Mouse (Mus musculus): Measurements from ENCODE around the gene Clip2.
"Not testable (repeated sequence)": the region's sequence is repeated elsewhere in the genome, so short reads cannot be mapped to it uniquely, and the experiment has no call there.

- TF ChIP-seq CTCF (IDR thresholded peaks at IDR 0.05; ENCODE audit: borderline replicate concordance, insufficient read depth, low read length); POLR2A (IDR thresholded peaks at IDR 0.05; ENCODE audit: low read depth, low read length): not testable (repeated sequence)
Observed at GRCm38 (mm10) chr5:134446755-134447154, 105.5 kb downstream of the Clip2 start.
